Mouse (Mus musculus): ENCODE measurements around the gene Alk.

Alk gene

GRCm38 (mm10) chr17:71980518-71981145, 623.8 kb downstream of the Alk start:
- DNase-seq (ENCODE audit: low spot score in 2 of 2) = no peak

- DNase-seq (ENCODE audit: low spot score in 2 of 2) = no peak
These were observed 625.3 kb downstream of the Alk start for GRCm38 (mm10) chr17:71979137-71979536.

GRCm38 (mm10) chr17:71976661-71977060, 627.8 kb downstream of the Alk start:
- no peak for DNase-seq (ENCODE audit: low spot score in 2 of 2)

- DNase-seq (ENCODE audit: low spot score in 2 of 2) = no peak
These were observed 630.7 kb downstream of the Alk start for GRCm38 (mm10) chr17:71973704-71974103.

GRCm38 (mm10) chr17:71967356-71967755, 637.1 kb downstream of the Alk start:
- no peak for DNase-seq (ENCODE audit: low spot score in 2 of 2)

- no peak for DNase-seq (ENCODE audit: low spot score in 2 of 2)
These were observed 638.5 kb downstream of the Alk start for GRCm38 (mm10) chr17:71965733-71966606.

GRCm38 (mm10) chr17:71964610-71965009, 639.8 kb downstream of the Alk start:
- no peak for DNase-seq (ENCODE audit: low spot score in 2 of 2)

GRCm38 (mm10) chr17:71962746-71963145, 641.7 kb downstream of the Alk start:
- DNase-seq (ENCODE audit: low spot score in 2 of 2) = no peak

GRCm38 (mm10) chr17:71955011-71955410, 649.4 kb downstream of the Alk start:
- no peak for DNase-seq (ENCODE audit: low spot score in 2 of 2)

GRCm38 (mm10) chr17:71954217-71954844, 650.1 kb downstream of the Alk start:
- DNase-seq (ENCODE audit: low spot score in 2 of 2) = no peak

- no peak for DNase-seq (ENCODE audit: low spot score in 2 of 2)
These were observed 653.5 kb downstream of the Alk start for GRCm38 (mm10) chr17:71950968-71951367.

GRCm38 (mm10) chr17:71948687-71949086, 655.7 kb downstream of the Alk start:
- no peak for DNase-seq (ENCODE audit: low spot score in 2 of 2)

- no peak for DNase-seq (ENCODE audit: low spot score in 2 of 2)
These were observed 657.0 kb downstream of the Alk start for GRCm38 (mm10) chr17:71947452-71947851.

GRCm38 (mm10) chr17:71944020-71944419, 660.4 kb downstream of the Alk start:
- no peak for DNase-seq (ENCODE audit: low spot score in 2 of 2)

- no peak for DNase-seq (ENCODE audit: low spot score in 2 of 2)
These were observed 662.4 kb downstream of the Alk start for GRCm38 (mm10) chr17:71942052-71942451.

- DNase-seq (ENCODE audit: low spot score in 2 of 2) = no peak
These were observed 663.0 kb downstream of the Alk start for GRCm38 (mm10) chr17:71941436-71941835.

GRCm38 (mm10) chr17:71936681-71937080, 667.7 kb downstream of the Alk start:
- no peak for DNase-seq (ENCODE audit: low spot score in 2 of 2)

GRCm38 (mm10) chr17:71935837-71936236, 668.6 kb downstream of the Alk start:
- no peak for DNase-seq (ENCODE audit: low spot score in 2 of 2)

- no peak for DNase-seq (ENCODE audit: low spot score in 2 of 2)
These were observed 669.1 kb downstream of the Alk start for GRCm38 (mm10) chr17:71935336-71935735.

- DNase-seq (ENCODE audit: low spot score in 2 of 2) = no peak
These were observed 689.5 kb downstream of the Alk start for GRCm38 (mm10) chr17:71914941-71915340.

- peak in 1 of 2 experiments; percentile 27 for DNase-seq (ENCODE audit: low spot score in 2 of 2)
These were observed 689.9 kb downstream of the Alk start for GRCm38 (mm10) chr17:71914541-71914940.

- DNase-seq (ENCODE audit: low spot score in 2 of 2) = no peak
These were observed 691.2 kb downstream of the Alk start for GRCm38 (mm10) chr17:71913188-71913587.

GRCm38 (mm10) chr17:71909107-71909506, 695.3 kb downstream of the Alk start:
- no peak for DNase-seq (ENCODE audit: low spot score in 2 of 2)

Data from urinary bladder, postnatal 4 days (tissue).